ENCODE assay signal across 8 mouse cellular contexts in genomic region chr19:60579771-60580581, GRCm38 (mm10). TPM values are rescaled to one million over a fixed set of nuclear protein-coding genes. Genes with fewer than 3 reads are reported as not detected.
A peak's percentile ranks its signal among the peaks of the same experiment; 100 is the strongest.
DNase-seq lines count a peak whose midpoint lies in the region; ATAC-seq lines count a peak whose summit lies in the region.

No protein-coding gene starts in this region.

- peaks cover 42% of the 10 kb centered on the region for H3K4me1 ChIP-seq in midbrain, embryonic 15.5 days
- peaks cover 8% of the 10 kb centered on the region; the same call in 1 of the 2 replicates for H3K4me1 ChIP-seq in stomach, embryonic 14.5 days (ENCODE audit: control insufficient read depth, insufficient read depth, low read length)

- H3K9me3 ChIP-seq in midbrain, embryonic 15.5 days = no peaks in the 10 kb centered on the region
- H3K9me3 ChIP-seq in stomach, embryonic 14.5 days (ENCODE audit: control insufficient read depth, low read depth, low read length) = no peaks in the 10 kb centered on the region

- H3K9ac ChIP-seq in midbrain, embryonic 15.5 days = peak overlapping the region; percentile 88
- peak overlapping the region; percentile 94 for H3K9ac ChIP-seq in stomach, embryonic 14.5 days (replicated peaks; ENCODE audit: low read depth, low read length)

- H3K27me3 ChIP-seq in midbrain, embryonic 15.5 days (replicated peaks) = no peaks in the 10 kb centered on the region
- no peaks in the 10 kb centered on the region for H3K27me3 ChIP-seq in stomach, embryonic 14.5 days (ENCODE audit: control insufficient read depth, insufficient read depth, low read length)

- peak overlapping the region; percentile 77 for H3K4me3 ChIP-seq in midbrain, embryonic 15.5 days
- H3K4me3 ChIP-seq in stomach, embryonic 14.5 days (ENCODE audit: low read depth, low read length) = peak overlapping the region; percentile 97

- peak overlapping the region; percentile 90 for H3K27ac ChIP-seq in midbrain, embryonic 15.5 days
- H3K27ac ChIP-seq in stomach, embryonic 14.5 days (ENCODE audit: low read length) = peak overlapping the region; percentile 94

- WGBS in midbrain, embryonic 15.5 days = under 1% methylated on average over 34 of the region's 34 CpGs
- WGBS in stomach, embryonic 14.5 days = 1% methylated on average over 25 of the region's 34 CpGs

- peak overlapping the region; percentile 66 for H3K4me2 ChIP-seq in midbrain, embryonic 15.5 days
- peak overlapping the region; percentile 54 for H3K4me2 ChIP-seq in stomach, embryonic 14.5 days (replicated peaks; ENCODE audit: low read depth, low read length)

- ATAC-seq in frontal cortex, adult (ENCODE audit: low TSS enrichment) = peak; percentile 17
- peak; percentile 65 for ATAC-seq in midbrain, embryonic 15.5 days (replicated peaks)
- peak; percentile 60 for ATAC-seq in stomach, embryonic 14.5 days (ENCODE audit: insufficient number of reproducible peaks, insufficient read depth, low FRiP score, low read depth)

- peak; percentile 24 for DNase-seq in urinary bladder, postnatal 14 days (ENCODE audit: low spot score)
- no peak for DNase-seq in urinary bladder, adult 2 months (ENCODE audit: low spot score)
- peak; percentile 27 for DNase-seq in c-Kit-positive CD71-positive TER-119-positive erythroid progenitor cells, embryonic 14.5 days (ENCODE audit: low spot score)
- peak; percentile 82 for DNase-seq in induced T-regulatory cell, adult 2 months (ENCODE audit: low read depth)
- peak; percentile 64 for DNase-seq in liver

- no peaks in the 10 kb centered on the region for H3K36me3 ChIP-seq in midbrain, embryonic 15.5 days (replicated peaks)
- no peaks in the 10 kb centered on the region for H3K36me3 ChIP-seq in stomach, embryonic 14.5 days (ENCODE audit: control insufficient read depth, insufficient read depth, low read length)

RNA-seq across cellular contexts. Expression of gene Cacul1, which starts 0.8 kb away (rescaled TPM):
- 13.8 and 16.8 TPM in 2 replicates for polyA plus RNA-seq in urinary bladder, adult 2 months (2012; rRNA removed)
- 23.0 and 24.9 TPM in 2 replicates for polyA plus RNA-seq in midbrain, embryonic 15.5 days (2015; fragmentation: Nextera tagmentation; extraction: Ambion mirVana)
- polyA plus RNA-seq in stomach, embryonic 14.5 days (2014; fragmentation: Nextera tagmentation; extraction: Ambion mirVana) = 26.4 and 31.1 TPM in 2 replicates
